Mouse (Mus musculus) cerebral cortex, adult 2 months (tissue): Measurements from ENCODE around the gene Dgkh.

Source experiments
- WGBS: fragments of 180-500 bp; shearing (Covaris S2); methylation state at CpG from one replicate; pipeline ENCODE4 v1.1.7; 2018; 5-methylcytosine and 5-hydroxymethylcytosine counted together

Gene Dgkh

GRCm38 (mm10) chr14:78630923-78631875 is 101.4 kb downstream of the Dgkh start:
- WGBS: 88% methylated on average over 4 of the region's 4 CpGs

- WGBS: 68% methylated on average over 21 of the region's 21 CpGs
Measured at GRCm38 (mm10) chr14:78627516-78628275, 104.9 kb downstream of the Dgkh start.

GRCm38 (mm10) chr14:78618883-78619295 is 113.7 kb downstream of the Dgkh start:
- 49% methylated on average over 9 of the region's 9 CpGs for WGBS

GRCm38 (mm10) chr14:78613569-78613968 is 119.0 kb downstream of the Dgkh start:
- WGBS: 65% methylated on average over 5 of the region's 5 CpGs

- WGBS: 74% methylated on average over 9 of the region's 9 CpGs
Measured at GRCm38 (mm10) chr14:78612111-78612788, 120.3 kb downstream of the Dgkh start.

- WGBS: 88% methylated on average over 6 of the region's 6 CpGs
Measured at GRCm38 (mm10) chr14:78594916-78595315, 137.7 kb downstream of the Dgkh start.

GRCm38 (mm10) chr14:78592965-78593364 is 139.6 kb downstream of the Dgkh start:
- 98% methylated on average over 3 of the region's 3 CpGs for WGBS

GRCm38 (mm10) chr14:78590335-78590734 is 142.2 kb downstream of the Dgkh start:
- WGBS: 9% methylated on average over 2 of the region's 2 CpGs

GRCm38 (mm10) chr14:78584222-78584621 is 148.4 kb downstream of the Dgkh start:
- 59% methylated on average over 13 of the region's 13 CpGs for WGBS

GRCm38 (mm10) chr14:78575899-78576298 is 156.7 kb downstream of the Dgkh start:
- WGBS: 76% methylated on average over 13 of the region's 13 CpGs

GRCm38 (mm10) chr14:78568410-78568809 is 164.2 kb downstream of the Dgkh start:
- 94% methylated on average over 5 of the region's 5 CpGs for WGBS

GRCm38 (mm10) chr14:78566431-78566830 is 166.1 kb downstream of the Dgkh start:
- 80% methylated on average over 4 of the region's 4 CpGs for WGBS

- 82% methylated on average over 2 of the region's 2 CpGs for WGBS
Measured at GRCm38 (mm10) chr14:78564292-78564691, 168.3 kb downstream of the Dgkh start.

GRCm38 (mm10) chr14:78563211-78563610 is 169.4 kb downstream of the Dgkh start:
- WGBS: 78% methylated on average over 7 of the region's 7 CpGs

- 74% methylated on average over 4 of the region's 4 CpGs for WGBS
Measured at GRCm38 (mm10) chr14:78562121-78562520, 170.5 kb downstream of the Dgkh start.

GRCm38 (mm10) chr14:78559042-78559441 is 173.5 kb downstream of the Dgkh start:
- 94% methylated on average over 8 of the region's 8 CpGs for WGBS

- 51% methylated on average over 3 of the region's 3 CpGs for WGBS
Measured at GRCm38 (mm10) chr14:78554830-78555229, 177.7 kb downstream of the Dgkh start.

- WGBS: 91% methylated on average over 6 of the region's 6 CpGs
Measured at GRCm38 (mm10) chr14:78553661-78554060, 178.9 kb downstream of the Dgkh start.

- WGBS: 82% methylated on average over 6 of the region's 6 CpGs
Measured at GRCm38 (mm10) chr14:78548807-78549206, 183.8 kb downstream of the Dgkh start.

GRCm38 (mm10) chr14:78541319-78541718 is 191.3 kb downstream of the Dgkh start:
- WGBS: 75% methylated on average over 3 of the region's 3 CpGs

GRCm38 (mm10) chr14:78539821-78540220 is 192.8 kb downstream of the Dgkh start:
- 96% methylated on average over 1 of the region's 1 CpGs for WGBS
